Mouse (Mus musculus): Measurements from ENCODE around the gene Dpf3.

DNA sequence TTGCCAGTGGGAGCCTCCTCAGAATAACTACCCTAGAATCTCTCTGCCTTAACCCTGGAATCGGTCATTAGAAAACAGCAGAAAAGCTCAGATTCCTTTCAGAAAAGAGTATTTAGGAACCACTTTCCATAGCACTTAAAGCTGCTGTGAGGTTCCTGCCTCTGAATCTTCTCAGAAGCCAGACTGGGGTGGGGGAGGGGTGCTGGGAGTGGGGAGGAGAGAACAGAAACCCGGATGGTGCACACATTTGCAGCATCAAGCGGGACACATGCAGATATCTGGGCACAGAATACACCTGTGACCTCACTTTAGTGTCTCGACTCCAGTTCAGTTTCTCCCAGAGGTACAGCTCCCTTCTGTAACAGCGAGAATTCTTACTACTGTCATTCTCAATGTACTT is 23.1 kb upstream of the Dpf3 start:
- TF ChIP-seq POLR2A (IDR thresholded peaks at IDR 0.05; ENCODE audit: extremely low read depth, insufficient read depth, low read length) = no peak
- no peak for TF ChIP-seq CTCF (IDR thresholded peaks at IDR 0.05; ENCODE audit: extremely low read depth, insufficient read depth, low read length)
